Mouse (Mus musculus) cerebellum, adult 2 months (tissue): Measurements from ENCODE around the gene St8sia6. TPM values are rescaled to one million over a fixed set of nuclear protein-coding genes. Genes with fewer than 3 reads are reported as not detected.

Experiments
- DNase-seq, 2 experiments: peaks; one replicate each; pipeline ENCODE4 v3.0.0; 2021
- H3K27ac ChIP-seq: fragments of 200-500 bp; 2 replicates; pipeline ENCODE4 v1.5.1; 2012; ENCODE audit warnings: low read length, control low read depth, inconsistent platforms; ENCODE audit not compliant: insufficient read depth
- H3K27me3 ChIP-seq: fragments of 200-500 bp; 2 replicates; pipeline ENCODE4 v1.6.1; 2012; ENCODE audit warnings: inconsistent platforms, mild to moderate bottlenecking, low read length, moderate library complexity; ENCODE audit not compliant: control insufficient read depth, insufficient read depth
- H3K4me1 ChIP-seq: fragments of 200-500 bp; 2 replicates; pipeline ENCODE4 v1.6.1; 2011; ENCODE audit warnings: low read length; ENCODE audit not compliant: control insufficient read depth, insufficient read depth
- H3K4me3 ChIP-seq: fragments of 200-500 bp; replicated peaks from 2 replicates; pipeline ENCODE3; 2011; ENCODE audit warnings: mild to moderate bottlenecking, low read depth, low read length, control low read depth; ENCODE audit not compliant: insufficient read depth
- CTCF ChIP-seq: fragments of 200-500 bp; IDR thresholded peaks from 2 replicates; pipeline ENCODE4 v1.5.1; 2011; ENCODE audit warnings: low read depth, mild to moderate bottlenecking, control low read depth, low read length, moderate library complexity, borderline replicate concordance; ENCODE audit not compliant: insufficient read depth
- POLR2A ChIP-seq: fragments of 200-500 bp; IDR thresholded peaks from 2 replicates; pipeline ENCODE4 v1.6.1; 2011; ENCODE audit warnings: low read length, control low read depth, borderline replicate concordance; ENCODE audit not compliant: insufficient read depth
- WGBS: fragments of 180-500 bp; shearing (Covaris S2); methylation state at CpG from one replicate; pipeline ENCODE4 v1.1.7; 2018; 5-methylcytosine and 5-hydroxymethylcytosine counted together
- polyA plus RNA-seq: library from polyadenylated mRNA; depleted of rRNA; stranded (reverse); fragments of >200 nt; gene quantifications from 2 replicates; pipeline ENCODE4 v1.2.3, GENCODE M21; 2012; rRNA removed

Gene St8sia6
- polyA plus RNA-seq, result 0.93 and 1.0 TPM in 2 replicates

DNA sequence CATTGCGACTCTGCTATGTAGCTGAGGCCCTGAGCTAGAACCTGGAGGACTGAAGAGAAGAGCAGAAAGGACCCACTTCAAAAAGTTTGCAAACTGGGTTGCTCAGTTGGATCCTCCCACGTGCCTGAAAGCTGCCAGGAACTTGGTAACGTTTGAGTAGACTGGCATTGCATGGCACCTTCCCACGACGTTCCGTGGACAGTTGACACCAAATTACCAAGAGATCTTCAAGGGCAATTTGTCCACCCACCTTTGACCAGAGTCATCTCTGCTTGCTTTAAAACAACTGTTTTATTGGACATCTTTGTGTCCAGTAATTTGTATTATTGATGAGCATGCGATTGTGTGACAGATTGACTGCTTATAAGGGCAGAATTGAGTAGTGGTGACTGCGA is at the start of gene St8sia6:
Gene St8sia6, minus strand, starts transcription at position 96 of the 395 bp plus-strand sequence.
- DNase-seq, result no peak
- no peaks in the 10 kb centered on the region for H3K27me3 ChIP-seq
- H3K27ac ChIP-seq, result no peak within 1 kb of the TSS
- no peak for TF ChIP-seq CTCF
- TF ChIP-seq POLR2A, result no peak
- 45% methylated on average over 8 of the region's 8 CpGs for WGBS
- H3K4me3 ChIP-seq, result no peak within 1 kb of the TSS
- no peaks in the 10 kb centered on the region for H3K4me1 ChIP-seq

DNA sequence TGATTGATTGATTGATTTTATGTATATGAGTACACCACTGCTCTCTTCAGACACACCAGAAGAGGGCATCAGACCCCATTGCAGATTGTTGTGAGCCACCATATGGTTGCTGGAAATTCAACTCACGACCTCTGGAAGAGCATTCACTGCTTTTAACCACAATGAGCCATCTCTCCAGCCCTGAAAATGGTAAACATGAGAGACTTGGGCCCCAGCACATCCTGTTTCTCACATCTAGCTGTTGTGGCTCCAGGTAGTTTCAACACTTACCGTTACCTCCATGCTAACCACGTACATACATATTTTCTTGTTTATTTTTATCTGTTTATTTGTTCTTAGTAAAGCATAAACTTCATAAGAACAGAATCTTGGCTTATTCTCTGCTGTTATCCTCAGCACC is 42.4 kb upstream of the St8sia6 start:
- 72% methylated on average over 3 of the region's 3 CpGs for WGBS
- TF ChIP-seq CTCF, result no peak
- TF ChIP-seq POLR2A, result no peak
- no peaks in the 10 kb centered on the region for H3K27me3 ChIP-seq

GRCm38 (mm10) chr2:13834989-13835388 is 41.1 kb upstream of the St8sia6 start:
- Histone ChIP-seq H3K27me3 (no peaks in the 10 kb centered on the region), H3K4me1 (no peaks in the 10 kb centered on the region), H3K4me3 (no peak overlapping the region), H3K27ac (no peak overlapping the region)
- TF ChIP-seq POLR2A (no peak), CTCF (no peak)
- 59% methylated on average over 1 of the region's 1 CpGs for WGBS
- DNase-seq, result no peak

More for the DNA sequence above, 42.4 kb upstream of the St8sia6 start:
- H3K4me1 ChIP-seq, result no peaks in the 10 kb centered on the region
- no peak overlapping the region for H3K4me3 ChIP-seq
- H3K27ac ChIP-seq, result no peak overlapping the region
- DNase-seq, result no peak

- H3K27me3 ChIP-seq, result no peaks in the 10 kb centered on the region
- TF ChIP-seq POLR2A (no peak), CTCF (no peak)
- H3K27ac ChIP-seq, result no peak overlapping the region
- no peak overlapping the region for H3K4me3 ChIP-seq
- no peaks in the 10 kb centered on the region for H3K4me1 ChIP-seq
- DNase-seq, result no peak
- 91% methylated on average over 2 of the region's 2 CpGs for WGBS
Measured at GRCm38 (mm10) chr2:13816645-13817044, 22.8 kb upstream of the St8sia6 start.

DNA sequence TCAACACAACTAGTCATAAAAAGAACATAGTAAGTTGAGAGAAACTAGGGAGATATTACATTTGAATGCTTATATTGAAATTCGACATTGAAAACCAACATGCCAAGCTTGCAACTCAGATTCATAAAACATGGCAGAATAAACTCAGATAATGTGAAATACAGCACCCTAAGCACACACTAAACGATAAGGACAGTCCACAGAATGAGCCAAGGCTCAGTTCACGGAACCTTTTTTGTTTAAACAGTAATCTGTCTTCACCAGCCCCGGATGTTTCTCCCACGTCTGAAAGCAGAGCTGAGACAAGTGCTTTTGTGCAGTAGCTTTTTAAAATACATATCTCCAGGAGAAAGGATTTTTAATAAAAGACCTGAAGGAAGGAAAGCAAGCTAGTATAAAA is 14.7 kb upstream of the St8sia6 start:
- TF ChIP-seq POLR2A (no peak), CTCF (no peak)
- WGBS, result 78% methylated on average over 5 of the region's 5 CpGs
- no peak for DNase-seq

GRCm38 (mm10) chr2:13808008-13808407 is 14.1 kb upstream of the St8sia6 start:
- WGBS, result 88% methylated on average over 4 of the region's 4 CpGs
- no peak overlapping the region for H3K27ac ChIP-seq

More for the DNA sequence above, 14.7 kb upstream of the St8sia6 start:
- no peaks in the 10 kb centered on the region for H3K4me1 ChIP-seq
- H3K27me3 ChIP-seq, result no peaks in the 10 kb centered on the region
- no peak overlapping the region for H3K4me3 ChIP-seq
- no peak overlapping the region for H3K27ac ChIP-seq

DNA sequence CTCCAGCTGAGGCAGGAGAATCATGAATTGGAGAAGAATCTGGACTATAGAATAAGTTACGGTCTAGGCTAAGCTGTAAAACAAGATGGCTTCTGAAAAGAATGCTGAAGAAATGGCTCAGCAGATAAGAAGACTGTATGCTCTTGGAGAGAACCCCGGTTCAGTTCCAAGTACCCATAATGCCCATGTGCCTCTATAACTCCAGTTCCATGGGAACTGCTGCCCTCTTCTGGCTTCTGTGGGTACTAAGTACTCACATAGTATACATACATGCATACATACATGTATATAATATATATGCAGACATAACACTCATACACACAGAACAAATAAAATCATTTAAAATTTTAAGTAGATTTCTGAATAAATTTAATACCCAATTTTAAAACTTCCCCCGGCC is 12.3 kb upstream of the St8sia6 start:
- DNase-seq, result no peak
- WGBS, result 97% methylated on average over 3 of the region's 3 CpGs
- no peak overlapping the region for H3K27ac ChIP-seq
- no peak overlapping the region for H3K4me3 ChIP-seq
- no peaks in the 10 kb centered on the region for H3K27me3 ChIP-seq
- TF ChIP-seq CTCF, result no peak
- TF ChIP-seq POLR2A, result no peak
- H3K4me1 ChIP-seq, result no peaks in the 10 kb centered on the region

More at GRCm38 (mm10) chr2:13808008-13808407, 14.1 kb upstream of the St8sia6 start:
- DNase-seq, result no peak
- Histone ChIP-seq H3K4me1 (no peaks in the 10 kb centered on the region), H3K27me3 (no peaks in the 10 kb centered on the region), H3K4me3 (no peak overlapping the region)
- TF ChIP-seq CTCF (no peak), POLR2A (no peak)

DNA sequence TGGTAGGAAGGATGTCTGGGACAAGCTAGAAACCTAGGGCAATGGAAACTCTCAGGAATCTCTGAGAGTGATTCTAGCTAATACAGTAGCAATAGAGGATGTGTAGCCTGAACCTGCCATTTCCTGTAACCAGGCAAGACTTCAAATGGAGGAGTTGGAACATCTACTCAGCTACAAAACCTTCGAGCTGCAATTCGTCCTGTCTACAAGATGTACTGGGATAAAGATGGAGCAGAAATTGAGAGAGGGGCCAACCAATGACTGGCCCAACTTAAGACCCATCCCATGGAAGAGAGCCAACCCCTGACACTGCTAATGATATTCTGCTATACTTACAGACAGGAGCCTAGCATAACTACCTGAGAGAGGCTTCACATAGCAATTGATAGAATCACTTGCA is 6.8 kb upstream of the St8sia6 start:
- 79% methylated on average over 2 of the region's 2 CpGs for WGBS
- H3K4me3 ChIP-seq, result no peak overlapping the region
- no peak for TF ChIP-seq POLR2A
- TF ChIP-seq CTCF, result no peak

More for the DNA sequence above, 6.8 kb upstream of the St8sia6 start:
- no peak for DNase-seq
- Histone ChIP-seq H3K4me1 (no peaks in the 10 kb centered on the region), H3K27me3 (no peaks in the 10 kb centered on the region), H3K27ac (no peak overlapping the region)
